Mouse (Mus musculus): ENCODE measurements around the gene Trpm6.

- TF ChIP-seq ZC3H11A (IDR thresholded peaks at IDR 0.05; ENCODE audit: borderline replicate concordance, low read depth, low read length) (no peak), HCFC1 (IDR thresholded peaks at IDR 0.05; ENCODE audit: borderline replicate concordance, insufficient read depth, low read length) (no peak), CHD2 (IDR thresholded peaks at IDR 0.05; ENCODE audit: low read depth, low read length) (no peak), ZNF384 (IDR thresholded peaks at IDR 0.05; ENCODE audit: low read depth, low read length) (no peak)
These were observed 38.2 kb upstream of the Trpm6 start for GRCm38 (mm10) chr19:18711589-18711988.

Data from ES-E14 (cell line).